Mouse (Mus musculus) NIH3T3 (cell line): ENCODE results near the gene Rnf103.
"Not testable (repeated sequence)": the region's sequence is repeated elsewhere in the genome, so short reads cannot be mapped to it uniquely, and the experiment has no call there.

Experiments used
- DNase-seq: peaks from one replicate; pipeline ENCODE4 v3.0.0-alpha.2; 2012; ENCODE audit warnings: low read depth

Gene Rnf103

DNA sequence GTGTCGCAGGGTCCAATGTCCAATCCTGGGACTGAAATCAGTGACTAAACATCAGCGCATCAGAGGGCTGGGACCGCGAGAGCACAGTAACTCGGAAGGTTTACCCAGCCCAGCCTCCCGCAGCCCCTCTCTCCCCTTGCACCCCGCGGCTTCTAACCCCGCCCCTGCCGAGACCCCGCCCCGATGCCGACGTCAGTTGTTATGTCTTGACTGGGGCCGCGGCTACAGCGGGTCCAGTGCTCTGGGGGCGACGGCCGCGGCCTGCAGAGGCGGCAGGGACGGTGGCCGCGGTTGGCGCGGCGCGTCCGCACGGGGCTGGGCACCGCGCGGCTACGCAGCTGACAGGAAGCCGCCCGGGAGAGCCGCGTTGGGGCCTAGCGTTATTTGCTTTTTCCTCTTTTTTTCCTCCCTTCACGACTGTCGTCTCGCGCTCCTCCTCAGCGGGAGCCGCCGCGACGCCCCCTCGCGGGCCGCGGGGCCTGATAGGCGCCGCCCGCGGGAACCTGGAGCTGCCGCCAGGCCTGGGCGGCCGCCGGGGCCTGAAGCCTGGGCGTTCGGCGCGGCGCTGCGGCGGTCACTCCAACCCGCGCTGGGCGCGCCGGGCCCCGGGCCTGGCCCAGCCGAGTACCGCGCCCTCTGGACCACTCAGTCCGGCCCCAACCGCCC lies at the start of gene Rnf103:
Gene Rnf103 (plus strand): TSS at position 220 of the 666 bp plus-strand sequence.
- peak; percentile 97 for DNase-seq

DNA sequence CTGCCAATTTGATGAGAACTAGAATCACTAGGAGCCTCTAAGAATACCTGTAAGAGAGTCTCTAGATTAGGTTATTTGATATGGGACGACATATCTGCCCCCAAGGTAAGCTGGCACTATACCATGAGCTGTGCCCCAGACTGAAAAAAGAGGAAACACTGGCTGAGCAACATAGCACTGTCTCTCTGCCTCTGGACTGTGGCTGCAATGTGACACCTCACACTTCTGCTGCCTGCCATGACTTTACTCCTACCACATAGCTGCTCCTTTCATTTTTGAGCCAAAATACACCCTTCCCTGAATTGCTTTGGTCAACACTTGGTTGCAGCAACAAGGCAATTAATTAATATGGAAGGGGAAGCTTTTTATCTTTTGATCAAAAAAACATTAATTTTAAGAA lies 48.9 kb upstream of the Rnf103 start:
- DNase-seq = no peak

DNA sequence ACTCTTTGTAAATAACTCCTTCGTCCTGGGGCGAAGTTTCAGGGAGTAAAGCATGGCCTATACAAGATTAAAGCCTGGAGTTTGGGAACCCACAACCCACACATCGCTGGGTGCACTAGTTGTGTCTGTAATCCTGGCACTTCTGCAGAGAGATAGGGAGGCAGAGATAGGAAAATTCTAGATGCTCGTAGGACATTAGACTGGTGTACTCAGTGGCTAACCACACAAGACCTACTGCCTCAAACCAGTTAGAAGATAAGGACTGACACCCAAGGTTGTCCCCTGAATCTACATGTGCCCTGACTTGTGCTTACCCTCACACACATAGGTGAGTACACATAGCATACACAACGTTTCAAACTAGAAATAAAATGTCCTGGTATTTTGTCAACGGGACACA lies 48.1 kb upstream of the Rnf103 start:
- DNase-seq = no peak

DNA sequence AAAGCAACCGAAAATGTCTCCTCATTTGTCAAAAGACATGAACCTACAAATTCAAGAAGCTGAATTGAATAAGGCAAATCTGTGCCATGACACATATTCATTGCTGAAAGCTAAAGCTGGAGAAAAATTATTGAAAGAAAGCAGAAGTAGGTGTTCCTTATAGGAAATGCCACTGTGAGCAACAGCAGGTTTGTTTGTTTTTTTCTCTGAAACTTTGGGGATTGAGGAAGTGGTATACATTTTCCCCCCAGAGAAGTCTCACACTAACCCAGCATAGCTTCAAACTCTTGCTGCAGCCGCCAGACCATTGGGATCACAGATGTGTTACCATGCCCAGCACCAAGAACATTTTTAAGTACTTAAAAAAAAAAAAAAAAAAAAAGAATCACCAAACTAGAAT lies 40.9 kb upstream of the Rnf103 start:
- no peak for DNase-seq

DNA sequence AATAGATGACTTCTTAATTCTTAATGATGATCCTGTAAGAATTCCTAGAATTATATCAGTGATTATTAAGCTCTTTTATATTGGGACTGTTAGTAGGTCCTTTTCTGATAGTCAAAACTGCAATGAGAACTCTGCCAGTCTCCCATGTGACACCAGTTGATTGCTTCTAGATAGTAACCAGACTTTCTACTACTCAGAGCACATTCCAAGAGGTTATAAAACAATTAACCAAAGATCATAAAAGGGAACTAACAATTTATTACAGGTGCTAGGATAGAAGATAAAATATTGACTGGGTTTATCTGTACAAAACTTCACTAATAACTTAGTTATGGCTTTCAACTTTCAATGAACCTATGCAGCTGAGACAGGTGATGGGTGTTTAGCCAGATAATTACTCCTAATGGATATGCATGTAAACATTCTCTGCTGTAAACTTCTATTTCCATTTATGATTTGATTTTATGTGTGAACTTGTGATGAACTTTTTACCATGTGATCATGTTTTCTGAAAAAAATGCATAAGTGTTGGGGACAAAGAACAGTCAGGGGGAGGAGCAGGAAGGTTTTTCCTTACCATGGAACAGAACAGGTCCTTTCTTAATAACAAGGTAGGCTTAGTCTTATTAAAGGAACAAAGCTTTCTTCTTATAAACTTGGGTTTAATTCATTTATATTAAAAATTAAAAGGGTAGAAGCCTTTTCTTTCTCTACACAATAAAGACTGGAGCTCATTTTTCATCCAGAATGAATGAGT lies 39.5 kb upstream of the Rnf103 start:
- DNase-seq = not testable (repeated sequence)

DNA sequence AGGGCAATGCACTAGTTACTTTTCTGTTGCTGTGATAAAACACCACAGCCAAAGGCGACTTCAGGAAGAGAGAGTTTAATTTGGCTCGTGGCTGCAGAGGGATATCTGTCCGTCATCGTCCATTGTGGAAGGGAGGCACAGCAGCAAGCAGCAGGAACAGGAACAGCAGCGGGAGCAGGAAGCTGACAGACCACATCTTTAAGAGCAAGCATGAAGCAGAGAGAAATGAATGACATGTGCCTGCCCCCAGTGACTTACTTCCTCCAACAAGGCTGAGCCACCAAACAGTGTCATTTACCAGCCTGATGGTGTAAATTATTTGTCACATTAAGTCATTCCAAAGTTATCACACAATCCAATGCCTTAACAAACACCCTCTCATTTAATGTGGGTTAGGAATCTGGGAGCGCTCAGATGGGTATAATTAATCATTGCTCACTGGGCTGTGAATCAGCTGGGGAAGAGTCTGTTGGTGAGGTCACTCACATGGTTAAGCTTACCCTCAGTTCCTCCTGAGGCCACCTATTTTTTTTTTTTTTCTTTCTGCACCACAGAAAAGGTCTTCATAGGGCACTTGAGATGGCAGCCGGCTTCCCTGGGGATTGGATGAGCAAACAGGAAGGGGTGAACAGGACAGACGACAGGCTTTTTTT lies 35.6 kb upstream of the Rnf103 start:
- no peak for DNase-seq

DNA sequence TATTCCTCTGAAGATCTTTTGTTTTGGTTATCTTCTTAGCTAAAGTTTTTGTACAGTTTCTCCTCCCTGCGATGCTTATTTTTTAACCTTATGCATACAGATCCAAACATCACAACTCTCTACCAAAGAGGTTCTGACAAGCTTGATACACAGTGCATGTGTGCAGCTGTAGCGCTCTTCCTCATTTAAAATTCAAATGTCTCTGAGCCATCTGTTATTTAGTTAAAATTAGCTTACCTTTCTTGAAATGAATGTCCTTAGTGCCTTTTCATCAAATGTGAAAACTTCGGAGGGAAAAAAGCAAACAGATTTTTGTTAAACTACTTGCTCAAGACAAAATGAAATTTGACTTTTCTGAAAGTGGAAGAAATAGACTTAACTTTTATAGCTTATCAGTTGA lies 28.5 kb upstream of the Rnf103 start:
- no peak for DNase-seq

DNA sequence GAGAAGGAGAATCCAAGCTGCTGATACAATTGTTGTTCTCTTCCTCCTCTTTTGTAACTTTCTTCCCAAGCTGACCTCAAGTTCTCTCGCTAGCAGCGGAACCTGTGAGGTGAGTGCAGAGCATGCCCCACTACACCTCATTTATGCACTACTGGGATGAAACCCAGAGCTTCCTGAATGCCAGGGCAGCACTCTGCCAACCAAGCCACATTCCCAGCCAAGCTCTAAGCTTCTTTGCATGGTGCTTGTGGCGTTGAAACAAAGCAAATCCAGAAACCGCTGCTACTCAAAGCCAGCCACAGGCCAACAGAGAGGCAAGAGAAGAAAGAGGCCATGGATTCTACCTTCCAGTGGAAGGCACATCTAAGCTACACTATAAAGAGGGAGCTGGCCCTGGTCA lies 25.9 kb upstream of the Rnf103 start:
- DNase-seq = no peak

DNA sequence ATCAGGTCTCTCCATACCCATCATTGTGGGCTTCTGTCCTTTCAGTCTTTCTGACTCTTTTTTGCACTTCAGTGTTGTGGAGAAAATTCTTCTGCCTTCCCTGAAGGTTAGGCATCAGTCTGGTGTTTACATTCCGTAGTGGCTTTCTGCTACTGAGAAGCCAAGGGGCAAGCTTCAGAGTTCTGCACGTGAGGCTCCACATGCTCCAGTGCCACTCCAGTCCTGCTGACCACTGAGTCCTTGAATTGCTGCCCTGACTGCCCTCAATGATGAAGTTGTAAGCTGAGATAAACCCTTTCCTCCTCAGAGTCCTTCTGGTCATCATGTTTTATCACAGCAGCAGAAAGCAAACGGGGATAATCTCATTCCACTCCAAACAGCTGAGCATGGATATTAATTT lies 24.4 kb upstream of the Rnf103 start:
- no peak for DNase-seq

DNA sequence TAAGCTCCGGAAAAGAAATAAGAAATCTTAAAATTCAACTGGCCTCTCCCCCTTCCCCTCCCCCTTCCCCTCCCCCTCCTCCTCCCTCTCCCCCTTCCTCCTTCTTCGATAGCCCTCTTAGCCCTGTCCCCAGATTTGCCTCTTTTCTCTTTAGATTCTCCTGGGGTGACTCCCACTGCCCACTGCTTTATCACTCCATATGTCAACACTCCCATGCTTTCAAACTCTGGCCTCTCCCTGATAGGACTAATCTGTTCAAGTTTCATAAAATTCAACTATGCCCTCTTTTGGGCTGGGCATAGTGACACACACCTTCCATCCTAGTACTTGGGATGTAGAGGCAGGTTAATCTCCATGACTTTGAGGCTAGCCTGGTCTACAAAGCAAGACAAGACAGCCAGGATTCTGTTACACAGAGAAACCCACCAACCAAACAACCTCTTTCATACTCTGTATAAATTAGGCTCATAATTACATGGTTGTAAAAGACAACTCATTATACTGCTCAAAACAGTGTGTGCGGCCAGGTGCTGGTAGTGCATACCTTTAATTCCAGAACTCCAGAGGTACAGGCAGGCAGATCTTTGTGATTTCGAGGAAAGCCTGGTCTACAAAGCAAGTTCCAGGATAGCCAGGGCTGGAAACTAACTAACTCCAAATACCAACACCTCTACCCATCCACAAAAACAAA lies 21.7 kb upstream of the Rnf103 start:
- DNase-seq = no peak

DNA sequence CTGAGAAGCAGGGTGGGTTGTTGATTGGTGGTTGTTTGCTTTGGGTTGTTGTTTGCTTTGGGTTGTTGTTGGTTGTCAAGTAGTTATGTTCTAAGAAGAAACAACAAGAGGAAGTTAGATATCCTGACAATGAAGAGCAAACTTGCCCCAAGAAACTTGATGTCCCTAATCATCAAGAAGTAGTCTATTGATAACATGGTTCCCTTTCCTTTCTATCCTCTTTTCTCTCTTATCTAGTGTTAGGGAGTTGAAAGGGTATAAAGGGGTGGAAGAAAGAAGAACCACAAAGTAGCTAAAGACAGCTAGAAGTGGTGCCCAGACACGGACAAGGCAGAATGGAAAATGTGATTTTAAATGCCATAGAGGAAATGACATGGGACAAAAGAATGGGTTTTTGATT lies 20.9 kb upstream of the Rnf103 start:
- DNase-seq = no peak

DNA sequence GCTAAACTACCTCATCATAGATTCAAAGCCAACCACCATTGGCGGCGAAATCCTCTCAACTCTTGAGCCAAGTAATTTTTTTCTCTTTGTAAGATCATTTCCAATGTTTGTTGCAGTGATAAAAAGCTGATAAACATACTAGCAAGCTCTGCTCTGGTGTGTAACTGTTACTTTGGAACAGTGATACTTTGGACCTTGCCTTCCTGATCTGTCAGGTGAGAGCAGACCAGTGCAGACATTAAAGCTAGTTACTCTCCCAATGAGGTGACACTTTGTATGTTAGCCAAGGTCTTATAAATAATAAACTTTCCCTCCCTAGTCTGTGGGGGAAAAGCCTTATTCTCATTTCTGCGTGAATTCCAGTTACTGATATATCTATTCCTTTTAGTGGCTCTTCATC lies 18.1 kb upstream of the Rnf103 start:
- DNase-seq = no peak

DNA sequence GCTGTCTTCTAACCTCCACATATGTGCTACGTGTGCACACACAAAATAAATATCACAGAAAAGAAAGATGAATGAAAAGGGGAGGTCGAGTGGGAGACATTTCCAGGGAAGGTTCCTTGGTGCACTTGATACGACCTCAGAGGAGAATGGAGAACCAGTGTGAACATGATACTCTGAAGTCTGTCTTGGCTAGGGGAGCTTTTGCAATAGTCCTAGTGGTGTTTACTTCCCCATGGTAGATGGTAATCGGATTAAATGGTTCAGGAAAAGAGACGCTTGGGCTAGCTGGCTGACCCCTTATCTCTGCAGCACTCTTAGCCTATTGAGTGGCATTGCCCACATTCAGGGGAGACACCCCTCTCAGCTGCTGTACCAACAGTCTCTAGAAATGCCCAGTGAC lies 16.9 kb upstream of the Rnf103 start:
- DNase-seq = no peak

DNA sequence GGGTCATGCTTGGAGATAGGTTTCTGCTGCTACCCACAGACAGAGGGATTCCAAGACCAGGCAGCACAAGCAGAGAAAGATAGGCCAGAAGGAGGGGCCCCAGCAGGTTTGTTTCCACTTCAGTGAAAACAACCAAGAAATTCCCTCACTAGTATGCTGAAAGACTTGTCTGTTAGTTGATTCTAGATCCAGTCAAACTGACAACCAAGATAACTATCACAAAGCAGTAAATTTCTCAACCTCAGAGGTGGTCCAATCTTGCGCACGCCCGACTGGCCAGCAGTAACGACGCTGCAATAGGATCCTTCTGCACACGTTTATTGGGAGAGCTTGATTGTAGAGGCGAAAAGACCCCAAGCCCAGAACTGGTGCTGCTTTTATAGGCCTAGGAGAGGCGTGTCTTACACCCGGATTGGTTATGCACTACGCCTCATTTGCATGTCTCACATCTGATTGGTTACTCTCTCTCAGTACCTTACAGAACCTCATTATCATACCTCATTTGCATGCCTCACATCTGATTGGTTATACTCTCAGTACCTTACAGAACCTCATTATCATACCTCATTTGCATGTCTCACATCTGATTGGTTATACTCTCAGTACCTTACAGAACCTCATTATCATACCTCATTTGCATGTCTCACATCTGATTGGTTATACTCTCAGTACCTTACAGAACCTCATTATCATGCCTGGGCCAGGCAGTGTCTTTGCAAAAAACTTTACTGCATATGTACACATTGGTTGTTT lies 14.7 kb upstream of the Rnf103 start:
- DNase-seq = not testable (repeated sequence)

DNA sequence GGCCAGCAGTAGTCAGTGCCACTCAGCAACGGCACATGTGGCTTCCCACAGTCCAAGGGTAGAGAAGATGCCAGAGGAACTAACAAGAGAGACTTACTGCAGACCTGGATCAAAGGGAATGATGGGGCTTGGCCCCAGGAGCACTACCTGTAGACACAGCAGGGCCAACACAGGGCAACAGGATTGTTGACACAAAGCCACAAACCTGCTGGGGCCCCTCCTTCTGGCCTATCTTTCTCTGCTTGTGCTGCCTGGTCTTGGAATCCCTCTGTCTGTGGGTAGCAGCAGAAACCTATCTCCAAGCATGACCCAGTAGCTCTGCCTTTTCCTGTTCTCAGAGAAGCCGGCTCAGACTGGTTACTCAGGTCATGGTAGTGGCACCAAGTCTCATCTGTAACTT lies 14.1 kb upstream of the Rnf103 start:
- DNase-seq = not testable (repeated sequence)

DNA sequence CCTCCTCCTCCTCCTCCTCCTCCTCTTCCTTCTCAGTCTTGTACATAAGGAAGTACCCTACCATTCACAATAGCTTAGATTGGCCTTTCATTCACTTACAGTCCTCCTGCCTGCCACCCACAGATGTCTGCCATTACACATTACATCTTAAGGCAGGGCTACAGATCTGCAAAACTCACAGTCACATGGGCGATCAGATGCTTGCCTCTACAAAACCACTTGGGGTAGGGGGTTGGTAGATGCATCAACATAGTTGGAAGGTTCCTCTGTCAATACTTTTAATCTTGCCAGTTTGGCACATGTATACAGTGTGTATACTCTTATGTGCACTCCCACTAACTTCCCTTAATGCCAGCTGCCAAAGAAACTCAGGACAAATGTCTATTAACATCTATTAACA lies 13.6 kb upstream of the Rnf103 start:
- no peak for DNase-seq

DNA sequence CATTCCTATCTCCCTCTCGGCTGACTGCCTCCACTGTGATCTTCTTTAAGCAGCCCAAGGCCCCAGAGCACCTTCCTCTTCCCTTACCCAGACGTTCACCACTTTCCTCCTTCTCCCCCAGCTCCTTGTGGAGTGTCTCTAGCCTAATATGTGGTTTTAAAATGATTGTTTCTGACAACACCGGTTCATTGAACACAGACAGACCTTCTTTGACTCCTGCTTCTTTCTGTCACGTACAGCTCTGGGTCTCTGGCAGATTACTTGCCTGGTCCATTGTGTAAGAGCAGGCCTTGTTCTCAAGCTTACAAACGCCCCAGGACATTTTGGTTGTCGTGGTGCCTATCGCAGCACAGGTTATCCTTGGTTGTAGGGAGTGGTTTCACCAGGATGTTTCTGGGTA lies 12.6 kb upstream of the Rnf103 start:
- no peak for DNase-seq

DNA sequence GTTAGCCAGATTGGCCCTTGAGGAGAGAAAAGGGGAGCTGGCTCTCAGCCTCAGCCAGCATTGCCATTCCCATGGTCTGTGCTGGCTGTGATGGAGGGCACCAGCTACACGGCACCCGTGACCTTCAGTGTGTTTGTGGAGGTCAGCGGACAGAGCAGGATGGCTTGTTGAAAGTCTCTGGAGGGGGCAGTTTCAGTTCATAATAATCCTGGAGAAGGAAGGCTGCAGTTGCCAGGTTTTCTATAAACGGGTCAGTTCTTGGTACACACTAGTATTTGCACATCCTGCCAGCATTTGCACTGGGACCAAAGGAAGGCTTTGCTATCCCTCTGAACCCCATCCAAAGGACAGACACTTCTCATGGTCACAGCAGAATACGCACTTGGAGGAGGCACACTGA lies 8.4 kb upstream of the Rnf103 start:
- no peak for DNase-seq

DNA sequence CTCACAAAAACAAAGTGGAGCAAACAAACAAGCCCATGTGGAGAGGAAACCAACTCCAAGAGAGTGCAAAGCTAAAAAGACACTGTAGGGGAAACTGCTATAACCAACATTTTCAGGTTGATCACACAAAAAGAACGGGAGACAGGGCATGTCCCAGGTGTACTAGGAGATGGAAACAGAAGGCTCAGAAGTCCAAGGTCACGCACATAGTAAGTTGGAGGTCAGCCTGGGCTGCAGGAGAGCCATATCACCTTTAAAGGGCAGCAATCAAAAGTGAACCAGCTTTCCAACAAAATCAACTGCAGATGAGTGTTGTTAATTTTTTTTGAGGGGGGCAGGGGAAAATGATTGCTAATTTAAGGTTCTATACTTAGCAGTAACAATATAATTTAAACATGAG lies 7.5 kb upstream of the Rnf103 start:
- DNase-seq = no peak

DNA sequence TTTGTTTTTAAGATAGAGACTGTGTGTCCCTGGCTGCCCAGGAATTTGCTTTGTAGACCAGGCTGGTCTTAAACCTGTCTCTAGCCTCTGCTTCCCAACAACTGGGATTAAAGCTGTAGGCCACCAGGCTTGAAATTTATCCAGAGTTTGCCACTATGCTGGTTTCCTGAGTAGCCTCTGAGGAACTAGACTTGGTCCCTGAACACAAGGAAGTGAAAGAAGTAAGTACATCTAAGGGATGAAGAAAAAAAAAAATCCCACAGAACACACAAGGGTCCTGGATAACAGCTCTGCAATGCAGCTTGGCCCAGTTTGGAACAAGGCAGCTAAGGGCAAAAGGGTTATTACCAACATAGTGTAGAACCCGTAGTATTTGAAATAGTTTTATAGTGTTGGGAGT lies 6.8 kb upstream of the Rnf103 start:
- DNase-seq = no peak

DNA sequence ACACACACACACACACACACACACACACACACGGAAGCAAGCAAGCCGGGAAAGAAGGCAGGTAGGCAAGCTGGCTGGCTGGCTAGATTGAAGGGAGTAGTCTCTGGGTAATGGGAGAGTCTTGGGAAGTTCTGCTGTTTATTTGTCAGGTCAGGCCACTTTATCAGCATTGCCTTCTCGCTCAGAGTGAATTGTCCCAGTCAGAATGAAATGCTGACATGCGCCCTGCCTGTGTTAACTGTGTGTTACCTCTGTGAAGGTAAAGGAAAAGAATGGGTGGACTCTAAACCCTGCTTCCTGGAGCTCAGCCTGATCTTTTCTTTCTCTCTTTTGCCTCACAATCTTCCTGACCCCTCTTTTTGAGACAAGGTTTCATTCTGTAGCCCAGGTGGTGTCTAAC lies 5.7 kb upstream of the Rnf103 start:
- no peak for DNase-seq

DNA sequence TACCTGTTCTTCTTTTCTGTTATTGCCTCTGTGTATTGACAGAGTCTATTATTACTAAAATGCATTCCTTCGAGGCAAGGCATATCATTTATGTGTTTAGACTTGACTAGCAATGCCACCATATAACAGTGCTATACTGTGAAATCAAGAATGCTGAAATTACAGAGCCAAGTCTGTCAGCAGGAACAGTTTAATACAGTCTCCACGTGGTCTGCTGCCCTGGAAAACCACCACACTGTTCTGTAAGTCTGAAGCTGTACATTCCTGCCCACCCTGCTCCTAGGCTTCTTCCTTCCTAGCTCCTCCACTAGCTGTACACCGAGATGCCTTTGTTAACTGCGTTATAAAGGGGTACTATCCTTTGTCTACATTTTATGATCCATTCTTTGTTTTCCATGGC lies 1.6 kb upstream of the Rnf103 start:
- DNase-seq = peak; percentile 36
